Mouse (Mus musculus): ENCODE results near the gene Aldh8a1. TPM values are rescaled to one million over a fixed set of nuclear protein-coding genes. Genes with fewer than 3 reads are reported as not detected.
"Not testable (repeated sequence)": the region's sequence is repeated elsewhere in the genome, so short reads cannot be mapped to it uniquely, and the experiment has no call there.

Gene Aldh8a1
- total RNA-seq, 1 experiment from 2014 or later = 0.23 TPM

DNA sequence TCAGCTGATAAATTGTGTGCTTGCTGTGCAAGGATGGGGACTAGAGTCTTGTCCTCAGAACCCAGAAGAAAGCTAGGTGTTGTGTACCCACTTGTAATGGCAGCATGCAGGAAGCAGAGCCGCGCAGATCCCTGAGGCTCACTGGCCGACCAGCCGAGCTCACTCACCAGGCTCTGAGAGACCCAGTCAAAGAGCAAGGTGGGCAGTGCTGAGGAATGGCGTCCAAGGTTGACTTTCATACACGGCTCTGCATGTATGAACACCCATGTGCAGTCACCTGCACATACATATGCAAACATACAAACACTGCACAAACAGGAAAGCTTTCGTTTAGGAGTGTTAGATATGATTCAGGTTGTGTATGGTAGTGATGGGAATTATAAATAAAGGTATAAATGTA is 12.1 kb upstream of the Aldh8a1 start:
- ATAC-seq (ENCODE audit: extremely low read depth, insufficient number of reproducible peaks, low FRiP score, poor library complexity, severe bottlenecking) = no peak

- ATAC-seq (ENCODE audit: extremely low read depth, insufficient number of reproducible peaks, low FRiP score, poor library complexity, severe bottlenecking) = no peak
Observed at GRCm38 (mm10) chr10:21365897-21366296, 11.2 kb upstream of the Aldh8a1 start.

- ATAC-seq (ENCODE audit: extremely low read depth, insufficient number of reproducible peaks, low FRiP score, poor library complexity, severe bottlenecking) = no peak
Observed at GRCm38 (mm10) chr10:21366471-21366870, 10.6 kb upstream of the Aldh8a1 start.

- ATAC-seq (ENCODE audit: extremely low read depth, insufficient number of reproducible peaks, low FRiP score, poor library complexity, severe bottlenecking) = no peak
Observed at GRCm38 (mm10) chr10:21367481-21367880, 9.6 kb upstream of the Aldh8a1 start.

DNA sequence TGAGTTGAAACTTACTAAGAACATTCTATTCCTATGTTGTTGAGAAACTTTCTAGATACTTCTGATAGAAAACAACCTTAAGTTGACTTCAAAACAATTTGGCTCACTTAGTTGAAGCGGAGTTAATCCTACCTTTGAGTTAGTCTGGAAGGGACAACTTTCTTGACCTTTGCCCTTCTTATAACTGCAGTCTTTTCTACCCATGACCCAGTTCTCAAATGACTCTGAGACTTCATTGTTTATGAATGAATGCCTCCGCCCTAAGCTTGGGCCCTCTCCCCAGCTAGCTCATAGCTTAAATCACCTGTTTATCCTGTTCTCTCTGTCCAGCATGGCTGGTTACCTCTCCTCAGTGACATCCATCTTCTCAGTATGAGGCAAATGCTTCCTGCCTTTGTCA is 7.5 kb upstream of the Aldh8a1 start:
- no peak for ATAC-seq (ENCODE audit: extremely low read depth, insufficient number of reproducible peaks, low FRiP score, poor library complexity, severe bottlenecking)

- no peak for ATAC-seq (ENCODE audit: extremely low read depth, insufficient number of reproducible peaks, low FRiP score, poor library complexity, severe bottlenecking)
Observed at GRCm38 (mm10) chr10:21372271-21372670, 4.8 kb upstream of the Aldh8a1 start.

DNA sequence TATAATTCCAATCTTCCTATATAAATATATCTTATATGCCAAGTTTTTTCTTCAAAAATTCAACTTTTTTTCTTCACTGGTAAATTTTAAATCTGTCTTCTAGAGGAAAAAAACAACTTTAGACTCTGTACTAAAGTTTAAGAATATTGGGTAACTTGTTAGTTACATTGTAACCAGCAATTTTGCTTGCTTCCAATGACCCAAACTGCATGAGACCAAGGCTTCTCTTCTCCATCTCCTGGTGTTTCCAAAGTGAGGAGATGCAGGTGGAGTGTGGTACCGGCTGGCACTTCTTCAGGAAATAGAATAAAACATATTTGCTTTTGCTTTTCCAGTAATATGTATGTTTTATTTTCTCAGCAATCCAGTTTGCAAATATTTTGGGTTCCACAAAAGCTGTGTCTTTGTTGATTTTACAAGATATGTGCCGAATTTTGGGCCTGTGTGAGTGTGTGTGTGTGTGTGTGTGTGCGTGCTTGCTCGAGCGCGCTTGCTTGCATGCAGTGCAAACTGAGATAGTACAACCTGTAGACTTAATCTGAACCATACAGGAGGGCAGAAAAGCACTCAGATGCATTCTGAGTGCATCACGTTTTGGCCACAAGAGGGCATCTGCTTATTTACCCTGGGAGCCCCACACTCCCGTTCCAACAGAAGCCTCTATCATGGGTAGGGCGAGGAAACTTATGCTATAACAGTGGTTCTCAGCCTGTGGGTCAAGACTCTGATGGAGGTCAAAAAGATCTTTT is 1.3 kb downstream of the Aldh8a1 start:
- ATAC-seq (ENCODE audit: extremely low read depth, insufficient number of reproducible peaks, low FRiP score, poor library complexity, severe bottlenecking) = no peak

DNA sequence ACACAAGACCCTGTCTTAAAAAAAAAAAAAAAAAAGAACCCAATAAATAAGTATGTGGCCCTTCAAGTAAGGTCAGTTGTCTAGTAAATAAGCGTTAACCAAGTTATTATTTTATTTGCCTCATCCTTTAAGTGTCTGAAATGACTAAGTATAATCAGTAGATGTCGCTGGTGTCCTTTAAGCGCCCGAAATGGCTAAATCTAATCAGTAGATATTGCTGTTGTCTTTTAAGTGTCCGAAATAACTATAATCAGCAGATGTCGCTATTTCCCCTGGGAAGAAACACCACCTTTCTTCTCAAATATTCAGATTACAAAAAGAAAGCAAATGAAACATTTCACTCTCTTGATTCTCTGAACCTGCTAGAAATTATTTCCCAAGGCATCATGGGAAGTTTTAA is 5.8 kb downstream of the Aldh8a1 start:
- 0 out of 2 replicates have a peak, but pooled peaks have one; percentile 33 for ATAC-seq (ENCODE audit: extremely low read depth, insufficient number of reproducible peaks, low FRiP score, poor library complexity, severe bottlenecking)

- no peak for ATAC-seq (ENCODE audit: extremely low read depth, insufficient number of reproducible peaks, low FRiP score, poor library complexity, severe bottlenecking)
Observed at GRCm38 (mm10) chr10:21385111-21385663, 8.1 kb downstream of the Aldh8a1 start.

GRCm38 (mm10) chr10:21389075-21389474 is 12.0 kb downstream of the Aldh8a1 start:
- no peak for ATAC-seq (ENCODE audit: extremely low read depth, insufficient number of reproducible peaks, low FRiP score, poor library complexity, severe bottlenecking)

DNA sequence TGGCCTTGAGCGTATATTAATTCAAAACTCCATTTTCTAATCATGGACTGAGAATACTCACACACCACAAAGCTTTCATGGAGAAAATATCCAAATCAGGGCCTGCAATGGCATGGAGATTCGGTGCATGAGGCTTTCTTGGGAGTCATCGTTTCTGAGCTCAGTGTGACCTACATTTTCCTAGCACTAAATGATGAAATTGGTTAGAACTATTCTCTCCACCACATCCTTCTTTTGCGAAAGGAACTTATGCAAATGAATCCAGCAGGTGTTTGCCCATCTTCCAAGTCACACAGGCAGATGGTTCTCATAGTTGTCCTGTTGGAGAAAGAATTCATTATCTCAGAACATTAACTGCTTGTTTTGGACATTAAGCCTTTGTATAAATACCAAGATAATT is 13.3 kb downstream of the Aldh8a1 start:
- ATAC-seq (ENCODE audit: extremely low read depth, insufficient number of reproducible peaks, low FRiP score, poor library complexity, severe bottlenecking) = no peak

- no peak for ATAC-seq (ENCODE audit: extremely low read depth, insufficient number of reproducible peaks, low FRiP score, poor library complexity, severe bottlenecking)
Observed at GRCm38 (mm10) chr10:21391286-21391685, 14.2 kb downstream of the Aldh8a1 start.

DNA sequence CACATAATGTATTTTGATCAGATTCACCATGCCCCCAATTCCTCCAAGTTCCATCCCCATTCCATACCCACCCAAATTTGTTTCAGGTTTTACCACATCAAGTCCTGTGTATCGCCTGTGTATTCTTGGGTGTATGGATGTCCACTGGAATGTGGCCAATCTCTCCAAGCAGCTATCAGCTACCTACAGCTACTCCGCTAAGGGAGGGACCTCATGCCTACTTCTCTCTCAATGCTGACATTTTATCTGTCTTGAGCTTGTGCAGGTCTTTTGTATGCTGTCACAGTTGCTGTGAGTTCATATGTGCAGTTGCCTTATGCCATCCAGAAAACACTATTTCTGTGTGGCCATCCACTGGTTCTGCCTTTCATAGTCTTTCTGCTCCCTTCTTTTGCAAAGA is 16.3 kb downstream of the Aldh8a1 start:
- ATAC-seq (ENCODE audit: extremely low read depth, insufficient number of reproducible peaks, low FRiP score, poor library complexity, severe bottlenecking) = no peak

DNA sequence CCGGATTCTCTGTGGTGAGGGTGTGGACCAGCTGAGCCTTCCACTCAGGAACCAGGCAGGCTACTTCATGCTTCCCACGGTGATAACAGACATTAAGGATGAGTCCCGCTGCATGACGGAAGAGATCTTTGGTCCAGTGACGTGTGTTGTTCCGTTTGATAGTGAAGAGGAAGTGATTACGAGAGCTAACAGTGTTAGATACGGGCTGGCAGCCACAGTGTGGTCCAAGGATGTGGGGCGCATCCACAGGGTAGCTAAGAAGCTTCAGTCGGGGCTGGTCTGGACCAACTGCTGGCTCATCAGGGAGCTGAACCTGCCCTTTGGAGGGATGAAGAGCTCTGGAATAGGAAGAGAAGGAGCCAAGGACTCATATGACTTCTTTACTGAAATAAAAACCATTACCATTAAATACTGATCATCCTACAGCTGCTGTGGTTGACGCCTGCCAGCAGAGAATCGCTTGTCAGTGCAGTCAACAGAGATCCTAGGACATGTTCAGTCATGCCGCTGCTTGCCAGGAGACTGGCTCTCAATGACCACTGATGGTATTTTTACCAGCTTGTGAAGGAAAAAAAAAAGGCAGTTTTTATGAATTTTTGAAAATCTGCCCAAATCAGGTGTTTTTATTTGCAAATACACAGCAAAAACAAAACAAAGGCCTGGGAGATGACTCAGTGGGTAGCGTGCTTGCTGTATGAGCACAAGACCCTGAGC is 18.5 kb downstream of the Aldh8a1 start:
- no peak for ATAC-seq (ENCODE audit: extremely low read depth, insufficient number of reproducible peaks, low FRiP score, poor library complexity, severe bottlenecking)

DNA sequence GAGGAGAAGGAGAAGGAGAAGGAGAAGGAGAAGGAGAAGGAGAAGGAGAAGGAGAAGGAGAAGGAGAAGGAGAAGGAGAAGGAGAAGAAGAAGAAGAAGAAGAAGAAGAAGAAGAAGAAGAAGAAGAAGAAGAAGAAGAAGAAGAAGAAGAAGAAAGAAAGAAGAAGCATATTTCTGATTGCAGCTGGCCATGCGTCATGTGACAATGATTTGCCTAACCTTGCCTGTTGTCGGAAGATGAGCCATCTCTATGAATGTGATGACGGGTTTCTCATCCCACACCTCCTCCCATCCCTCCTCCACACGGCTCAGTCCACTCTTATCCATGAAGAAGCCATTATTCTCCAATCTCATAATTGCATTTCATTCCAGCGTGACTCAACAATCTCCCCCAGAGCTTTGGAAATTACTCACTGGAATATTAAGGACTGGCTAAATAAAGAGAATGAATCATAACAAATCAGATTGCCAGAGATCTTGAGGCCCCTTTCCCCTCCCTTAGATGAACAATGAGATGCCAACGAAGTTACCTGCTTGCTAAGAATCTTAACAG is 21.9 kb downstream of the Aldh8a1 start:
- not testable (repeated sequence) for ATAC-seq (ENCODE audit: extremely low read depth, insufficient number of reproducible peaks, low FRiP score, poor library complexity, severe bottlenecking)

- no peak for ATAC-seq (ENCODE audit: extremely low read depth, insufficient number of reproducible peaks, low FRiP score, poor library complexity, severe bottlenecking)
Observed at GRCm38 (mm10) chr10:21399622-21400021, 22.5 kb downstream of the Aldh8a1 start.

- no peak for ATAC-seq (ENCODE audit: extremely low read depth, insufficient number of reproducible peaks, low FRiP score, poor library complexity, severe bottlenecking)
Observed at GRCm38 (mm10) chr10:21400031-21400430, 22.9 kb downstream of the Aldh8a1 start.

DNA sequence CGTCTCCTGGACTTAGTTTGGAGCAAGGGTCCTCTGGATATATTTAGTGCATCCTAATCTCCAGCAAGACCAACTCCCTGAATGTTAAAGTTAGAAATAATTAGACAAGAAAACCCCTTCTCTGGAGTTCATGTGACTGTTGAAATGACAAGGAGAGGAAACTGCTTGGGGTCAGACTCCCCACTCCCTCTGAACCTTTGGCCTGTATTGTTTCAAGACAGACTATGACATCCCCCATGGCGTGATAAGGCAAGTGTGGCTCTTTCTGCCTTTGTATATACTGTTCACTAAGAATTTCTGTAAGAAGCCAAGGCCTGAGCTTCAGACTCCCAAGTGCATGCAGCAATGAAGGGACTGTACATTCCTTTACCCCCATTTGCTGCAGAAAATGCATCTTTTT is 23.4 kb downstream of the Aldh8a1 start:
- ATAC-seq (ENCODE audit: extremely low read depth, insufficient number of reproducible peaks, low FRiP score, poor library complexity, severe bottlenecking) = no peak

DNA sequence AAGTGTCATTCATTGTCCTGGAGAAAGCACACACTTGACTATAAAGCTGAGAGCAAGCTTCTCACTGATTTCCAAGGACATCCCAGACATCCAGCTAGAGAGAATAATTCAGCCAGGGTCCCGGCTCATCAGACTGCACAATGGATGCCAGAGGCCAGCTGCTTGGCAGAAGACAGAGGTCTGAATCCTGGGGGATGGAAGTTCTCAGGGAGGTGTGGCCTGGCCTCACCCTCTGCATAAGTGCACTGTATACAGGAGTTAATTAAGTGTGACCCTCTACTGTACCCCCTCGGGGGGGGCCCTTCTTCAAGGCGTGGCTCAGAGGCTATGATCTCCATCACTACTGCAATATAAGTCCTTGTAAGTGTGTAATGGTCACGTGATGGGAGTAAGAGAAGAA is 24.2 kb downstream of the Aldh8a1 start:
- ATAC-seq (ENCODE audit: extremely low read depth, insufficient number of reproducible peaks, low FRiP score, poor library complexity, severe bottlenecking) = no peak

GRCm38 (mm10) chr10:21404822-21405221 is 27.7 kb downstream of the Aldh8a1 start:
- ATAC-seq (ENCODE audit: extremely low read depth, insufficient number of reproducible peaks, low FRiP score, poor library complexity, severe bottlenecking) = no peak
